Mouse (Mus musculus) left cerebral cortex, adult 9 months (tissue): Measurements from ENCODE around the gene Ampd2.
A peak's percentile ranks its signal among the peaks of the same experiment; 100 is the strongest.

Source experiments
- DNase-seq, 2 experiments: peaks; one replicate each; pipeline ENCODE4 v3.0.0; 2022; ENCODE audit warnings: low spot score in 2 of 2

Gene Ampd2

GRCm38 (mm10) chr3:108094976-108095760, 8.7 kb upstream of the Ampd2 start:
- DNase-seq = no peak

GRCm38 (mm10) chr3:108094146-108094545, 7.7 kb upstream of the Ampd2 start:
- no peak for DNase-seq

- no peak for DNase-seq
These were observed 6.9 kb upstream of the Ampd2 start for GRCm38 (mm10) chr3:108093306-108093705.

- no peak for DNase-seq
These were observed 6.2 kb upstream of the Ampd2 start, which contains the start of gene Gnat2 for GRCm38 (mm10) chr3:108092536-108093115. Gnat2 (plus strand) TSS chr3:108092789.

GRCm38 (mm10) chr3:108092030-108092429, 5.6 kb upstream of the Ampd2 start:
- no peak for DNase-seq

- DNase-seq = no peak
These were observed 4.1 kb upstream of the Ampd2 start for GRCm38 (mm10) chr3:108090561-108090960.

- no peak for DNase-seq
These were observed 3.5 kb upstream of the Ampd2 start for GRCm38 (mm10) chr3:108089916-108090315.

GRCm38 (mm10) chr3:108088842-108089380, 2.5 kb upstream of the Ampd2 start:
- no peak for DNase-seq

GRCm38 (mm10) chr3:108087329-108087728, 878 bp upstream of the Ampd2 start:
- DNase-seq = no peak

GRCm38 (mm10) chr3:108085721-108086469, 556 bp downstream of the Ampd2 start:
- DNase-seq = peak in 1 of 2 experiments; percentile 53

GRCm38 (mm10) chr3:108085281-108085720, 1.1 kb downstream of the Ampd2 start:
- peak; percentile 65 to 89 for DNase-seq

GRCm38 (mm10) chr3:108084767-108085270, 1.6 kb downstream of the Ampd2 start:
- peak in 1 of 2 experiments; percentile 23 for DNase-seq

GRCm38 (mm10) chr3:108083904-108084407, 2.5 kb downstream of the Ampd2 start:
- no peak for DNase-seq

GRCm38 (mm10) chr3:108083161-108083560, 3.3 kb downstream of the Ampd2 start:
- DNase-seq = no peak

- no peak for DNase-seq
These were observed 4.1 kb downstream of the Ampd2 start for GRCm38 (mm10) chr3:108082251-108082875.

GRCm38 (mm10) chr3:108081681-108082080, 4.8 kb downstream of the Ampd2 start:
- no peak for DNase-seq

- DNase-seq = no peak
These were observed 9.6 kb downstream of the Ampd2 start for GRCm38 (mm10) chr3:108076836-108077235.

GRCm38 (mm10) chr3:108072983-108073569, 13.4 kb downstream of the Ampd2 start:
- DNase-seq = no peak

GRCm38 (mm10) chr3:108070295-108071293, 15.9 kb downstream of the Ampd2 start:
- DNase-seq = peak in 1 of 2 experiments; percentile 72
